Mouse (Mus musculus): ENCODE results near the gene Timm13.

Timm13 gene

GRCm38 (mm10) chr10:80932700-80933420 lies 32.1 kb upstream of the Timm13 start:
- DNase-seq: no peak

GRCm38 (mm10) chr10:80932206-80932605 lies 31.4 kb upstream of the Timm13 start:
- DNase-seq: no peak

GRCm38 (mm10) chr10:80931695-80932094 lies 30.9 kb upstream of the Timm13 start:
- DNase-seq: peak; percentile 69

GRCm38 (mm10) chr10:80931153-80931671 lies 30.4 kb upstream of the Timm13 start:
- DNase-seq: no peak

GRCm38 (mm10) chr10:80930361-80931152 lies 29.8 kb upstream of the Timm13 start:
- peak; percentile 78 for DNase-seq

GRCm38 (mm10) chr10:80929299-80930226 lies 28.8 kb upstream of the Timm13 start, which contains the start of gene Gadd45b:
TSS of gene Gadd45b (plus strand) at chr10:80930073.
- peak; percentile 99 for DNase-seq

GRCm38 (mm10) chr10:80928586-80929298 lies 28.0 kb upstream of the Timm13 start:
- peak; percentile 93 for DNase-seq

- peak; percentile 41 for DNase-seq
These were observed 24.7 kb upstream of the Timm13 start for GRCm38 (mm10) chr10:80925472-80925871.

- no peak for DNase-seq
These were observed 21.2 kb upstream of the Timm13 start for GRCm38 (mm10) chr10:80921923-80922322.

- peak; percentile 90 for DNase-seq
These were observed 17.1 kb upstream of the Timm13 start, which contains the start of gene Lmnb2 for GRCm38 (mm10) chr10:80917779-80918434. TSS of gene Lmnb2 (minus strand) at chr10:80918245.

GRCm38 (mm10) chr10:80917336-80917778 lies 16.6 kb upstream of the Timm13 start:
- peak; percentile 78 for DNase-seq

- DNase-seq: peak; percentile 74
These were observed 15.0 kb upstream of the Timm13 start for GRCm38 (mm10) chr10:80915736-80916135.

- no peak for DNase-seq
These were observed 14.5 kb upstream of the Timm13 start for GRCm38 (mm10) chr10:80915260-80915659.

- DNase-seq: peak; percentile 94
These were observed 13.5 kb upstream of the Timm13 start for GRCm38 (mm10) chr10:80914253-80914656.

GRCm38 (mm10) chr10:80913364-80914011 lies 12.7 kb upstream of the Timm13 start:
- no peak for DNase-seq

- DNase-seq: no peak
These were observed 11.1 kb upstream of the Timm13 start for GRCm38 (mm10) chr10:80911891-80912290.

- DNase-seq: no peak
These were observed 10.6 kb upstream of the Timm13 start for GRCm38 (mm10) chr10:80911354-80911753.

GRCm38 (mm10) chr10:80909375-80910162 lies 8.8 kb upstream of the Timm13 start:
- no peak for DNase-seq

GRCm38 (mm10) chr10:80904709-80905108 lies 3.9 kb upstream of the Timm13 start:
- DNase-seq: peak; percentile 50

All from cerebellum, adult 9-11 months (tissue).